Mouse (Mus musculus): Measurements from ENCODE around the gene Gm17359.

DNA sequence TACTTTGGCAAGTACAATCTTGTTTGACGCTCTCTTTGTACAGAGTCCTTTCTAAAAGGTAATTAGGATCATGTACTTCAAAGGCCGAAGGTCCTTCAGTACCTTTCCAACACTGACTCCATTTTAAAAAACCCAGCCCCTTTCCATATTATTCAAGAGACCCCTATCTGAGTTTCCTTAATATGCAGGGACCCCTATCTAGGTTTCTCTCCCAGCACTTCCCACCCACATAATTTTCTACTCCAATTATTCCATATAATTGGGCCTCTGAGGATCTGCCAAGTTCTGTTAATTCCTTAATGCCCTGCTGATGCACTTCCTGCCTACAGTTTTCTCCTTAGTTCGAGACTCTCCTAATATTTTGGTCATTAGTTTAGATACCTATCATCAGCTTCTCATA lies 39.9 kb upstream of the Gm17359 start:
- TF ChIP-seq HCFC1 (IDR thresholded peaks at IDR 0.05; ENCODE audit: borderline replicate concordance, insufficient read depth, low read length) = no peak
- TF ChIP-seq ZNF384 (IDR thresholded peaks at IDR 0.05; ENCODE audit: low read depth, low read length) = no peak
- no peak for TF ChIP-seq MAFK (IDR thresholded peaks at IDR 0.05; ENCODE audit: insufficient read depth, low read depth, low read length)
- no peak for TF ChIP-seq ZC3H11A (IDR thresholded peaks at IDR 0.05; ENCODE audit: borderline replicate concordance, low read depth, low read length)
- no peak for TF ChIP-seq CHD2 (IDR thresholded peaks at IDR 0.05; ENCODE audit: low read depth, low read length)
